10 mouse cellular contexts compared by ENCODE assay signal in the genomic region with DNA sequence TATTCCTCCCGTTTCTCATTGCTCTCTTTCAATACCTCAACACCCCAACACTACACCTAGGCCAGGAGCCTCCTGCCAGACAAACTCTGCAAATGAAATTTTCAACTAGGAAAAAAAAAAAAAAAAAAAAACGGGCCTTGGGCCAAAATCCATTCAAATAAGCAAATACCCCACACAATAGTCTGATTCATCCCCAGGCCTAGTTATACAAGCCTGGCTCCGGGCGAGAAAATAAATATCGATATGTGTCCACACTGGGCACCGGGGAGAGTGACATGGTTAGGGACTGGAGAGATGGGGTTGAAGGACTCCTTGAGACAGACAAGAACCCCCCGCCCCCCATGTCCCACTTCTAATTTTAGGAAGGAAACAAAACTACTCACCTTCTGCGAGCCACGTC. TPM values are rescaled to one million over a fixed set of nuclear protein-coding genes. Genes with fewer than 3 reads are reported as not detected.
DNase-seq lines count a peak whose midpoint lies in the region; ATAC-seq and TF ChIP-seq lines count a peak whose summit lies in the region.
"Had no signal": no experiment of that assay in that cellular context is flagged by ENCODE, and none has a peak within 500 bp of the region (broad histone marks: within the 10 kb centered on the region; RNA-seq: fewer than 3 reads in every experiment).

No protein-coding gene starts in this region.

- H3K4me2 ChIP-seq in heart, embryonic 16.5 days (ENCODE audit: low read depth, low read length): peak overlapping the region; percentile 94; the same call in 1 of the 2 replicates
- H3K4me2 ChIP-seq in hindbrain, embryonic 11.5 days (replicated peaks; ENCODE audit: low read depth, low read length): peak overlapping the region; percentile 91
- H3K4me2 ChIP-seq in midbrain, embryonic 13.5 days (replicated peaks): peak overlapping the region; percentile 96

- no peak for DNase-seq in heart, adult 11 months
- peak; percentile 36 for DNase-seq in MEL (ENCODE audit: low read depth, low spot score)
- DNase-seq in hindbrain, embryonic 11.5 days (ENCODE audit: low spot score): peak; percentile 18
- no peak for DNase-seq in right cerebral cortex, postnatal 10 days (ENCODE audit: low spot score in 2 of 2)
- no peak for DNase-seq in thymus, postnatal 14 days
- DNase-seq in spleen, adult 18-20 months: no peak
- DNase-seq: gastrocnemius, postnatal 14 days; lung, adult 18-20 months had no signal

- no peak overlapping the region; the same call in 1 of the 2 replicates for H3K9ac ChIP-seq in heart, embryonic 16.5 days (ENCODE audit: low read length)
- H3K9ac ChIP-seq in MEL (ENCODE audit: control insufficient read depth, low read depth, low read length, poor library complexity, severe bottlenecking): peak overlapping the region; percentile 43
- H3K9ac ChIP-seq in hindbrain, embryonic 11.5 days (ENCODE audit: low read depth, low read length): no peak overlapping the region; the same call in 1 of the 2 replicates
- H3K9ac ChIP-seq in midbrain, embryonic 13.5 days (replicated peaks): no peak overlapping the region

- TF ChIP-seq RAD21 in MEL (IDR thresholded peaks at IDR 0.05; ENCODE audit: low read depth, low read length): no peak

- peaks cover 53% of the 10 kb centered on the region for H3K27me3 ChIP-seq in heart, embryonic 16.5 days (ENCODE audit: control insufficient read depth, insufficient read depth, low read length)
- H3K27me3 ChIP-seq in MEL (ENCODE audit: control insufficient read depth in 1 of 2, insufficient read depth in 2 of 2, low read length in 2 of 2): peaks cover 0 to 1% of the 10 kb centered on the region in 2 experiments; a peak in 2 of 4 replicates
- peaks cover 73% of the 10 kb centered on the region for H3K27me3 ChIP-seq in hindbrain, embryonic 11.5 days (ENCODE audit: control insufficient read depth, insufficient read depth, low read length)
- H3K27me3 ChIP-seq in midbrain, embryonic 13.5 days: peaks cover 93% of the 10 kb centered on the region

- no peak for TF ChIP-seq EP300 in MEL (IDR thresholded peaks at IDR 0.05; ENCODE audit: low read depth in 1 of 2, low read length in 2 of 2)

- H3K27ac ChIP-seq in heart, embryonic 16.5 days (ENCODE audit: low read length): no peak overlapping the region
- no peak overlapping the region for H3K27ac ChIP-seq in MEL (ENCODE audit: control insufficient read depth, low read depth, low read length)
- H3K27ac ChIP-seq in hindbrain, embryonic 11.5 days (ENCODE audit: low read depth, low read length): no peak overlapping the region
- H3K27ac ChIP-seq in midbrain, embryonic 13.5 days: no peak overlapping the region

- TF ChIP-seq CTCF in MEL (IDR thresholded peaks at IDR 0.05 in 2 of 3, conservative IDR thresholded peaks at IDR 0.05 in 1 of 3; ENCODE audit: control insufficient read depth in 1 of 3, insufficient read depth in 1 of 3, low read depth in 2 of 3, low read length in 3 of 3, poor library complexity in 1 of 3, severe bottlenecking in 1 of 3): no peak

- TF ChIP-seq POLR2A in MEL (IDR thresholded peaks at IDR 0.05; ENCODE audit: control insufficient read depth in 1 of 2, insufficient read depth in 1 of 2, low read depth in 1 of 2, low read length in 2 of 2, poor library complexity in 1 of 2): no peak

- H3K4me3 ChIP-seq in heart, embryonic 16.5 days (ENCODE audit: low read length): peak overlapping the region; percentile 62
- H3K4me3 ChIP-seq in MEL (ENCODE audit: control insufficient read depth in 1 of 2, insufficient read depth in 1 of 2, low read depth in 2 of 2, low read length in 2 of 2): peak overlapping the region; percentile 46 to 73
- peak overlapping the region; percentile 44; the same call in 1 of the 2 replicates for H3K4me3 ChIP-seq in hindbrain, embryonic 11.5 days (ENCODE audit: low read depth, low read length)
- H3K4me3 ChIP-seq in midbrain, embryonic 13.5 days (replicated peaks): peak overlapping the region; percentile 47

- no peaks in the 10 kb centered on the region for H3K36me3 ChIP-seq in heart, embryonic 16.5 days (ENCODE audit: control insufficient read depth, insufficient read depth)
- H3K36me3 ChIP-seq in MEL (ENCODE audit: control insufficient read depth in 1 of 2, insufficient read depth in 2 of 2, low read length in 2 of 2): peaks cover 0 to 6% of the 10 kb centered on the region in 2 experiments; a peak in 2 of 4 replicates
- no peaks in the 10 kb centered on the region for H3K36me3 ChIP-seq in hindbrain, embryonic 11.5 days (ENCODE audit: control insufficient read depth, insufficient read depth, low read length)
- no peaks in the 10 kb centered on the region for H3K36me3 ChIP-seq in midbrain, embryonic 13.5 days

- no peak for ATAC-seq in heart, embryonic 16.5 days (replicated peaks; ENCODE audit: extremely low read depth, insufficient read depth, low FRiP score)
- ATAC-seq in hindbrain, embryonic 11.5 days (ENCODE audit: low FRiP score): no peak
- no peak for ATAC-seq in midbrain, embryonic 13.5 days

- WGBS in heart, embryonic 16.5 days: 34% methylated on average over 9 of the region's 9 CpGs
- 30% methylated on average over 9 of the region's 9 CpGs for WGBS in hindbrain, embryonic 11.5 days
- whole genome bisulfite sequencing in midbrain, embryonic 13.5 days: 26% methylated on average over 9 of the region's 9 CpGs

- no peaks in the 10 kb centered on the region for H3K9me3 ChIP-seq in heart, embryonic 16.5 days (replicated peaks; ENCODE audit: control insufficient read depth, low read length)
- no peaks in the 10 kb centered on the region for H3K9me3 ChIP-seq in MEL (replicated peaks; ENCODE audit: insufficient read depth, low read length)
- H3K9me3 ChIP-seq in hindbrain, embryonic 11.5 days (ENCODE audit: control insufficient read depth, low read length): no peaks in the 10 kb centered on the region
- H3K9me3 ChIP-seq in midbrain, embryonic 13.5 days: no peaks in the 10 kb centered on the region

- no peaks in the 10 kb centered on the region; the same call in 1 of the 2 replicates for H3K79me2 ChIP-seq in MEL (ENCODE audit: control insufficient read depth, insufficient read depth, low read length, poor library complexity)

- peaks cover 10% of the 10 kb centered on the region for H3K4me1 ChIP-seq in heart, embryonic 16.5 days (ENCODE audit: control insufficient read depth, insufficient read depth, low read length)
- H3K4me1 ChIP-seq in MEL (ENCODE audit: control insufficient read depth in 1 of 2, insufficient read depth in 2 of 2, low read length in 2 of 2): peaks cover 5 to 15% of the 10 kb centered on the region in 2 experiments; a peak in 3 of 4 replicates
- H3K4me1 ChIP-seq in hindbrain, embryonic 11.5 days (replicated peaks; ENCODE audit: control insufficient read depth, insufficient read depth, low read length): peaks cover 12% of the 10 kb centered on the region; the same call in 1 of the 2 replicates
- H3K4me1 ChIP-seq in midbrain, embryonic 13.5 days (replicated peaks): peaks cover 21% of the 10 kb centered on the region

TF ChIP-seq in MEL, 35 proteins besides CTCF, POLR2A, EP300 and RAD21:
- TF ChIP-seq ZNF384 (IDR thresholded peaks at IDR 0.05; ENCODE audit: low read depth, low read length) (peak; percentile 85), GABPA (IDR thresholded peaks at IDR 0.05; ENCODE audit: low read depth, low read length) (no peak)

RNA-seq across cellular contexts. Expression of gene Etv4, which starts 1.6 kb away (rescaled TPM):
- 3.3 and 4.2 TPM in 2 replicates for polyA plus RNA-seq in heart, embryonic 16.5 days (2015; fragmentation: Nextera tagmentation; extraction: Ambion mirVana)
- 16.5 and 19.1 TPM in 2 replicates for total RNA-seq in MEL (2012; rRNA removed)
- polyA plus RNA-seq in MEL (2012; ENCODE audit: insufficient read depth in 1 of 2, insufficient read length in 2 of 2, low read depth in 1 of 2, low replicate concordance in 2 of 2, missing spikeins in 1 of 2): 10 to 100 TPM in 1 of 2 experiments, not detected in 1; 22.1 TPM
- polyA plus RNA-seq in hindbrain, embryonic 11.5 days (2014; fragmentation: Nextera tagmentation; extraction: Ambion mirVana): 4.6 and 5.7 TPM in 2 replicates
- 1.9 and 4.1 TPM in 2 replicates for polyA plus RNA-seq in midbrain, embryonic 13.5 days (2015; fragmentation: Nextera tagmentation; extraction: Ambion mirVana)

RNA-seq across cellular contexts. Expression of gene Dhx8, which starts 50.9 kb away (rescaled TPM):
- polyA plus RNA-seq in heart, embryonic 16.5 days (2015; fragmentation: Nextera tagmentation; extraction: Ambion mirVana): 19.4 and 19.5 TPM in 2 replicates
- total RNA-seq in MEL (2012; rRNA removed): 33.1 and 34.3 TPM in 2 replicates
- 10 to 100 TPM in 1 of 2 experiments, not detected in 1; 44.7 TPM for polyA plus RNA-seq in MEL (2012; ENCODE audit: insufficient read depth in 1 of 2, insufficient read length in 2 of 2, low read depth in 1 of 2, low replicate concordance in 2 of 2, missing spikeins in 1 of 2)
- polyA plus RNA-seq in hindbrain, embryonic 11.5 days (2014; fragmentation: Nextera tagmentation; extraction: Ambion mirVana): 37.0 and 39.9 TPM in 2 replicates
- polyA plus RNA-seq in midbrain, embryonic 13.5 days (2015; fragmentation: Nextera tagmentation; extraction: Ambion mirVana): 39.0 and 41.4 TPM in 2 replicates

Comparison
In these comparisons a context has a peak if more than half of its experiments do, and no peak if none do; other contexts are left out.
1. DNase-seq: peak in MEL (single experiment) and hindbrain, embryonic 11.5 days (single experiment); none in heart, adult 11 months (single experiment), right cerebral cortex, postnatal 10 days (0 of 2), thymus, postnatal 14 days (single experiment) and spleen, adult 18-20 months (0 of 2).
2. Peak in every context shown above with its lines, with median percentiles within 50 percentile points of each other: H3K4me2 ChIP-seq and H3K4me3 ChIP-seq.